33 mouse cellular contexts compared by ENCODE assay signal in the genomic region with DNA sequence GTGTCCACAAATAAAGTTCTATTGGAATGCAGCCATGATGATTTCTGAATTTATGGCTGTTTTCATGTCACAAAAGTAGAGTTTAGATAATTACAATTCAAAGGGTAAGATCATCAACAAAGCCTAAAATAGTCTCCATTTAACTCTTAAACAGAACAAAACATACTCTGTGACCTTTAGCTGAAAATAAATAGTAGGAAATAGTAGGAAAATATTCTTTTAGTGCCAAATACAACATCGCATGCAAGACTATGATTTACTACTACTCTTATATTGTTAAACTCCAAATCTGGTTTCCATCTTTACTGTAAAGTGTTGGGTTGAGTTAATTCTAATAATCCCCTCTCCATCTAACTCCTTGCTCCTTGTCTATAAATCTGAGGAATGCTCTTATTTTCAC.
"Had no signal": no experiment of that assay in that cellular context is flagged by ENCODE, and none has a peak within 500 bp of the region (broad histone marks: within the 10 kb centered on the region; RNA-seq: fewer than 3 reads in every experiment).

No protein-coding gene starts in this region.

- H3K4me3 ChIP-seq: limb, embryonic 10.5 days; limb, embryonic 12.5 days; limb, embryonic 13.5 days; limb, embryonic 15.5 days; liver, embryonic 12.5 days; liver, embryonic 13.5 days; liver, embryonic 15.5 days; lung, embryonic 15.5 days; megakaryocyte, embryonic 14.5 days; midbrain, embryonic 10.5 days; midbrain, embryonic 12.5 days; midbrain, embryonic 13.5 days; midbrain, embryonic 15.5 days; myocyte; neural tube, embryonic 12.5 days; neural tube, embryonic 13.5 days had no signal

- H3K27ac ChIP-seq: limb, embryonic 10.5 days; limb, embryonic 12.5 days; limb, embryonic 13.5 days; limb, embryonic 15.5 days; liver, embryonic 12.5 days; liver, embryonic 13.5 days; liver, embryonic 14.5 days; liver, embryonic 15.5 days; lung, embryonic 15.5 days; macrophage; midbrain, embryonic 10.5 days; midbrain, embryonic 12.5 days; midbrain, embryonic 13.5 days; midbrain, embryonic 15.5 days; neural tube, embryonic 12.5 days; neural tube, embryonic 13.5 days had no signal

- ATAC-seq: liver, embryonic 12.5 days; liver, postnatal 0 days; lung, postnatal 0 days; midbrain, embryonic 13.5 days; midbrain, embryonic 15.5 days; midbrain, embryonic 16.5 days had no signal

- H3K4me1 ChIP-seq: limb, embryonic 10.5 days; limb, embryonic 12.5 days; limb, embryonic 13.5 days; limb, embryonic 15.5 days; liver, embryonic 12.5 days; liver, embryonic 13.5 days; liver, embryonic 15.5 days; lung, embryonic 15.5 days; megakaryocyte, embryonic 14.5 days; midbrain, embryonic 10.5 days; midbrain, embryonic 12.5 days; midbrain, embryonic 13.5 days; midbrain, embryonic 15.5 days; neural tube, embryonic 12.5 days; neural tube, embryonic 13.5 days had no signal

- H3K36me3 ChIP-seq: limb, embryonic 10.5 days; limb, embryonic 12.5 days; limb, embryonic 13.5 days; limb, embryonic 15.5 days; liver, embryonic 12.5 days; liver, embryonic 13.5 days; liver, embryonic 15.5 days; lung, embryonic 15.5 days; midbrain, embryonic 10.5 days; midbrain, embryonic 12.5 days; midbrain, embryonic 13.5 days; midbrain, embryonic 15.5 days; neural tube, embryonic 12.5 days; neural tube, embryonic 13.5 days had no signal

- H3K27me3 ChIP-seq: limb, embryonic 12.5 days; limb, embryonic 13.5 days; limb, embryonic 15.5 days; liver, embryonic 12.5 days; liver, embryonic 13.5 days; liver, embryonic 15.5 days; lung, embryonic 15.5 days; megakaryocyte, embryonic 14.5 days; midbrain, embryonic 12.5 days; midbrain, embryonic 13.5 days; midbrain, embryonic 15.5 days; neural tube, embryonic 12.5 days; neural tube, embryonic 13.5 days had no signal

- H3K4me2 ChIP-seq: limb, embryonic 12.5 days; limb, embryonic 13.5 days; limb, embryonic 15.5 days; liver, embryonic 11.5 days; liver, embryonic 12.5 days; liver, embryonic 13.5 days; liver, embryonic 15.5 days; lung, embryonic 14.5 days; lung, embryonic 15.5 days; midbrain, embryonic 11.5 days; midbrain, embryonic 12.5 days; midbrain, embryonic 13.5 days; midbrain, embryonic 15.5 days; neural tube, embryonic 12.5 days; neural tube, embryonic 13.5 days had no signal

- DNase-seq: left cerebral cortex, postnatal 4 days; liver; liver, embryonic 13.5 days; liver, postnatal 0 days; lung, adult 18-20 months; lung, adult 2 months; lung, embryonic 14.5 days; lung, postnatal 10 days; lung, postnatal 14 days; lung, postnatal 36 days; lung, postnatal 4 days; midbrain, embryonic 14.5 days had no signal

- H3K9me3 ChIP-seq: limb, embryonic 10.5 days; limb, embryonic 12.5 days; limb, embryonic 13.5 days; limb, embryonic 15.5 days; liver, embryonic 12.5 days; liver, embryonic 13.5 days; liver, embryonic 15.5 days; lung, embryonic 15.5 days; midbrain, embryonic 10.5 days; midbrain, embryonic 12.5 days; midbrain, embryonic 13.5 days; midbrain, embryonic 15.5 days; neural tube, embryonic 12.5 days; neural tube, embryonic 13.5 days had no signal

- H3K9ac ChIP-seq: limb, embryonic 12.5 days; limb, embryonic 13.5 days; limb, embryonic 15.5 days; liver, embryonic 12.5 days; liver, embryonic 13.5 days; liver, embryonic 14.5 days; liver, embryonic 15.5 days; liver, postnatal 0 days; lung, embryonic 14.5 days; lung, embryonic 15.5 days; midbrain, embryonic 12.5 days; midbrain, embryonic 13.5 days; midbrain, embryonic 15.5 days; neural tube, embryonic 12.5 days; neural tube, embryonic 13.5 days had no signal
